Mouse (Mus musculus): ENCODE measurements around the gene Casd1.

Casd1 gene

GRCm38 (mm10) chr6:4600658-4601296, at the start of gene Casd1:
Gene Casd1, plus strand, starts transcription at chr6:4600839.
- DNase-seq (ENCODE audit: low spot score) = peak; percentile 79

GRCm38 (mm10) chr6:4555366-4555765, 45.3 kb upstream of the Casd1 start:
- DNase-seq (ENCODE audit: low spot score) = no peak

GRCm38 (mm10) chr6:4557086-4557485, 43.6 kb upstream of the Casd1 start:
- no peak for DNase-seq (ENCODE audit: low spot score)

DNA sequence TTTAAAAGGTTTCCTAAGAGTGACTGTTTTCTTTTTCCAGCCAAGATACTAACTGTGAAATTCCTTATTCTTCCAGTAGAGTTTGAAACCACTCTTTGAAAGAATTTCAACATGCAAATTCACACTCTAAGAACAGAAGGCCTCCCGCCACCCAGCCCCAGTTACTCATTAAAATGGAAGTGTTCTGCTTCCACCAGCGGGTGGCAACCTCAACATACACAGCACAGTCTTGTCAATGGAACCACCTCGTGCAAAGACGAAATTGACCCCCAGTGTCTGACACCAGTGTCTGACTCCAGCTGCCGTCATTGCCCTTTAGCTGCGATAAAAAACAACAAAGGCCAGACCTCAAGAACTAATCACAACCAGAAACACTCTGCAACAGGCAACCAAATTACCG, 43.0 kb upstream of the Casd1 start:
- DNase-seq (ENCODE audit: low spot score) = peak; percentile 34

- DNase-seq (ENCODE audit: low spot score) = no peak
Observed at GRCm38 (mm10) chr6:4561156-4561555, 39.5 kb upstream of the Casd1 start.

- DNase-seq (ENCODE audit: low spot score) = no peak
Observed at GRCm38 (mm10) chr6:4561621-4562020, 39.0 kb upstream of the Casd1 start.

- DNase-seq (ENCODE audit: low spot score) = no peak
Observed at GRCm38 (mm10) chr6:4562401-4562800, 38.2 kb upstream of the Casd1 start.

DNA sequence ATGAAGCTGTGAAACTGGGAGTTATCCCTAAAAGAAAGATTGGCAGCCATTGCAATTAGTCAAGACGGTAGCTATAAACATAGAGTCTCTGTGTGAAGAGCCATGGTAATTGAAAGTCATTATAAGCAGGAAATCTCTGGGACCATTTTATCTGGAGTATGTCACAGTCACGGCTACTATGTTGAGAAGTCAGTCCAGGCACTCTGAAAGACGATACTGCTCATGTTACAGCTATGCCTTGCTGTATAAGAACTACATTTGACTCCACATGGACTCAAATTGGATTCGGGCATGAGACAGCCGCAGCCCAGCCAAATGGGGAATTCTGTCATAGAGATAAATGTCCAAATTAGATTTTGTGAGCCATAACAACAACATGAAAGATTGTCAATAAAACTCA, 37.2 kb upstream of the Casd1 start:
- no peak for DNase-seq (ENCODE audit: low spot score)

DNA sequence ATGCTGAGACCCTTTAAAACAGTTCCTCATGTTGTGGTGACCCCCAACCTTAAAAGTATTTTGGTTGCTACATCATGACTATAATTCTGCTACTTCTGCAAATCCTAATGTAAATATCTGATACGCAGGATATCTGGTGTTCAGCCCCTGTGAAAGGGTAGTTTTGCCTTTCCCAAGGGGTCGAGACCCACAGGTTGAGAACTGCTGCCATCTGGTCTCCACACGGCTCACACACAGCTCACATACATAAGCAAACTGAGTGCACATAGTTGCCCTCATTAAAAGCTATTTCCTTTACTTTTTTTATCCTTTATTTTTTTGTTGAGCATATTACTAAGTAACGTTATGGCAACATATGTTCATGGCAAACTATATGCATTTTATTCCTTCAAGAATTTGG, 30.2 kb upstream of the Casd1 start:
- no peak for DNase-seq (ENCODE audit: low spot score)

GRCm38 (mm10) chr6:4577756-4578155, 22.9 kb upstream of the Casd1 start:
- DNase-seq (ENCODE audit: low spot score) = no peak

GRCm38 (mm10) chr6:4578343-4578742, 22.3 kb upstream of the Casd1 start:
- DNase-seq (ENCODE audit: low spot score) = no peak

GRCm38 (mm10) chr6:4579620-4580019, 21.0 kb upstream of the Casd1 start:
- no peak for DNase-seq (ENCODE audit: low spot score)

DNA sequence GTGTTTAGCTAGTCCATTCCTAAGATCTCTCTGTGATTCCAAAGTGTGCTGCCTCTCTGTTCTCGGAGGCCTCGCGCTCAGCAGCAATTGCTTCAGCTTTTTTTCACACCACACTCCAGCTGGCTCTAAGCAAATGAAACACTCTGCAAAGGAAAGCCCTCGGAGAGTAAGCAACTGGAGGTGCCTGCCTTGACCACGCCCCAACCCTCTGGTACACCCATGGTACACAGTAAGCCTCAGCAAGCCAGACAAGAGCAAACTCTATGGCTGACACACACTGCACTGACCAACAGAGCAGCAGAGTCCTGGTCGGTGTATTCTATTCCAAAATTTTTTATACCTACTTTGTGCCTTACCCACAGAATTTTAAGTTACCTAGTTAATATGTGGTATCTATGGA, 17.2 kb upstream of the Casd1 start:
- no peak for DNase-seq (ENCODE audit: low spot score)

- DNase-seq (ENCODE audit: low spot score) = no peak
Observed at GRCm38 (mm10) chr6:4587946-4588345, 12.7 kb upstream of the Casd1 start.

- no peak for DNase-seq (ENCODE audit: low spot score)
Observed at GRCm38 (mm10) chr6:4588722-4589121, 11.9 kb upstream of the Casd1 start.

DNA sequence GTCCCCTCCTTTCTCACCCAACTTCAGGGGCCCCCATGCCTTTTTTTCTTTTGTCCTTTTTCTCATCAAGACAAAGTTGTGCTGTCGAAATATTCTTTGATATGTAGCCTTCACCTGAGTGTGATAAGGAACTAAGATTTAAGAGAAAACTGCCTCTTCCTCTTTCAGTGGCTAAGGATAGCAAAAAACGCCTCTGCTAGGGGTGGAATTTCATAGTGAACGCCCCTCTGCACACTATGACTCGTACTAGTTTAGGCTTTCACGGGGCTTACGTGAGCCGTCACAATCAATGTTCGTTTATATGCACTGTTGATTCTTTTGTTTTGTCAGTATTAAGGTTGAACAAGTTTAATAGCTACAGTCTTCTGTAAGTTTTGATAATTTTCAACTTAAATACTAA, 10.6 kb upstream of the Casd1 start:
- no peak for DNase-seq (ENCODE audit: low spot score)

DNA sequence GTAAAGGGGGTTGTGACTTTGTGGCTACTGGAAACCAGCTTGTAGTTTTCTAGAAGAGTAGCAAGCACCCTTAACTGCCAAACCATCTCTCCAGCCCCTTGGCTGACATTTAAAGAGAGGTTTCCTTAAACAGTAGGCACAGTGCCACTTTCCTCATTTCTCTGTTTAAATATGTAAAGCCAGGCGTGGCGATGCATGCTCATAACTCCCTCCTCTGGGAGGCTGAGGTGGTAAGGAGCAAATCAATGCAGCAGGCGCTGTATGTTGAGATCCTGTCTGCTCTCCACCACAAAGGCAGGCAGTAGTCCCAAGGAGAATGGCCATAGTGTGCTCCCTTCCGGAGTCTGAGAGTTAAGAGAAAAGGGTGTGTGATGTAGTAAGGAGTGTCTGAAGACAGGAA, 2.9 kb upstream of the Casd1 start:
- DNase-seq (ENCODE audit: low spot score) = no peak

GRCm38 (mm10) chr6:4600085-4600657, 468 bp upstream of the Casd1 start:
- no peak for DNase-seq (ENCODE audit: low spot score)

GRCm38 (mm10) chr6:4601297-4601931, 775 bp downstream of the Casd1 start:
- peak; percentile 60 for DNase-seq (ENCODE audit: low spot score)

- DNase-seq (ENCODE audit: low spot score) = no peak
Observed at GRCm38 (mm10) chr6:4602012-4602411, 1.4 kb downstream of the Casd1 start.

DNA sequence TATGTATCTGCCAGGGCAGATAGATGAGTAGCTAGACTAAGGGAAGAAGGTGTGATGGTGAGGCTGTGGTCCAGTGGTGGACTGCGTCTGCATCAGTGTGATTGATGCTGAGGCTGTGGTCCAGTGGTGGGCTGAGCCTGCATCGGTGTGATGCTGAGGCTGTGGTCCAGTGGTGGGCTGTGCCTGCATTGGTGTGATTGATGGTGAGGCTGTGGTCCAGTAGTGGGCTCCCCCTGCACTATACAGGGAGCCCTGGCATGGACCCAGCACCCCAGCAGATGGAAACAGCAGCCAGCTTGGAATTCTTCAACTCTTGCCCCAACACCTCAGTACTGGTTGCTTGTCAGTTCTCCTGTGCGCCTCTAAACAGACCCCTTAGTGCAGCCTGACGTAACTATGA, 5.8 kb downstream of the Casd1 start:
- no peak for DNase-seq (ENCODE audit: low spot score)

DNA sequence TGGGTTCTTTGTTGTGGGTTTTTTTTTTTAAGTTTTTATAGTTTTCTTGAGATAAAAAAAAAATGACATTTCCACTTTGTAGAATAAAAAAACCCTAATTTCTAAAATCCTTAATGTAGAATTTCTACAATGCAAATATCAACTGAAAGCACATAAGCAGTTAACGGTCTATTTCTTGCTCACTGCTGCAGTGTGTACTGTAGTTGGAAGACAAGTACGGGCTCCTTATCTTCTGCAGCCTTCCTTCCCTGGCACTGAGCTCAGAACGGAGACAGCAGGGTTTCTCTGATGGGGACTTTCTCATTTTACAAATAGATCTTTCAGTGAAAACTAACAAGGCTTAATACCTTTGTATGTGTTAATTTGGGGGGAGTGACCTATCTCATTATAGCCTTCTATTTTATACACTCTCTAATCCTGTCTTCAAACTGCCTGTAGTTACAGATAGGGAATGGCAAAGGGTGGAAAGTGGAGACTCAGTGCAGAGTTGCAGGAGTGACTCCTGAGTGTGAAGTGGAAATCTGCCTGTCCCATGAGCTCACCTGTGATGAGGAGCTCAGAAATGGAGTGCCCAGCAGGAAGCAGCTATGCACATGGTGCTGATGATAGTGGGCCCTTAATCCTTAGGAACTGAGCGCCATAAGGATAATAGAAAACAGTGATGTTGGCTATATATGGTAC, 9.7 kb downstream of the Casd1 start:
- no peak for DNase-seq (ENCODE audit: low spot score)

DNA sequence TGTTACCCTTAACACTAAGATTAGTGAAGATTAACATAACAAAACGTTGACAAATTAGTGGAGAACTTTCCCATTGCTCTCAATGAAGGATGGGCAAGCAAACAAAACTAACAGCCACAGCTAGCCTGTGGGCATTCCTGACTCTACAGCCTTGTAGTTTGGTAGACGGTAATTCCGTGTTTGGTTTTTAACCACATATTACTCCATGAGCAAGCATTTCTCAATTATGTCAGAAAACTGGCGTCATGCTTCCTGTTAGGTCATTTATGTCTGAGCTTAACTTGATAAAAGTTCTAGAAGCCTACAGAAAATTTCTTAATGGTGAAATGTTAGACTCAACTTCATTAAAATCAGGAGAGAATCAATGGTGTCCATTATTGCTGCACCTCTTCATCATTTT, 11.2 kb downstream of the Casd1 start:
- DNase-seq (ENCODE audit: low spot score) = no peak
